Mouse (Mus musculus): ENCODE data around the gene Traf3.

Traf3 gene

DNA sequence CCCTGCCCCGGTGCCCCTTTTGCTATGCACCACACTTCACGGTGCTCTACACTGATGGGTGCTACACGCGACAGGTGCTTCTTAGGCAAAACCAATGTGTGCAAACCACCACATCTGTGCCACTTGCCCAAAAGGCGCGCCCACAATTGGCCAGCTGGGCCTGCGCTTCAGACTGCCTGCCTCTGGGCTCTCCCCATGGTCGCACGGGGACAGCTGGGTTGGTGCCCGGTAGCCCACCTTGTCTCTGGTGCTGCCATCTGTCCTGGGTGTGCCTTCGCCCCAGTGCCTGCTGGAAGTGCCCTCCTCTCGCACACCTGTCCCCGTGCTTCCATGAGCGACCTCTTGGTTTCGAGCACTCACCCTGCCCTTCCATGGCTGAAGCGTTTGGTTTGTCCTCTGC, 97.5 kb downstream of the Traf3 start:
- DNase-seq (ENCODE audit: low read depth): no peak

DNA sequence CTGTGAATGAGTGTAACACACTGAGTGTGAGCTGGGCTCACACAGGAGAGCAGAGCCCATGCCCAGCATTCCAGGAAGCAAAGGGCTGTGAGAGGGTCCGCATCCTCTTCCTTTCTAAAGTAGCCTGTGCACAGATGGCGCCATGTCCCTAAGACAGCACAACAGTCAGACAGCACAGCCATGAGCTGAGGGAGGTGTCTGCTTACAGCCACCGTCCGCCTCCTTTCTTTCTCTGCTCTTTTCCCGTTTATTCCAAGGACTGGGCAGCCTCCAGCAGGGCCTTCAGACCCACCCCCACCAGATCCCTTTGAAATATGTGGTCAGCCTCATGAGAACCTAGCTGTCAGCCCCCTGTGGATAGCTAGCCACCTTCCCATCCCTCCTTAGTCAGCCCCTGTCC, 99.0 kb downstream of the Traf3 start:
- DNase-seq (ENCODE audit: low read depth): no peak

DNA sequence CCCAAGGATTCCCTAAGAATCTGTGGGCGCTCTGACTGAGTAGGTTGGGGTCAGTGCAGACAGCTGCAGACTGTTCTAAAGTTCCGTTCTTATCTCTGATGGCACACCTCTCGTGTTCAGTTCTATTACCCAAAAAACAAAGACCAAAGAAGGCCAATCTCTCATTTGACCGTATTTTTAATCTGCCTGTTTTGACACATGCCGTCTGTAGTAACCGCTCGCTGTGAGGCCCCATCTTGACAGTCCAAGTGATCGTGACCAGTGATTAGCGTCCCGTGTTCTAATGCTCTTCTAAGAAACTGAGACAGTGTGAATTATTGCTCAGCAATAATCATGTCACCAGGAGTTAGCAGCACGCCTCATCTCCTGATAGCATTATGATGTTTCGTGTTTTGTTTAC, 100.4 kb downstream of the Traf3 start:
- no peak for DNase-seq (ENCODE audit: low read depth)

DNA sequence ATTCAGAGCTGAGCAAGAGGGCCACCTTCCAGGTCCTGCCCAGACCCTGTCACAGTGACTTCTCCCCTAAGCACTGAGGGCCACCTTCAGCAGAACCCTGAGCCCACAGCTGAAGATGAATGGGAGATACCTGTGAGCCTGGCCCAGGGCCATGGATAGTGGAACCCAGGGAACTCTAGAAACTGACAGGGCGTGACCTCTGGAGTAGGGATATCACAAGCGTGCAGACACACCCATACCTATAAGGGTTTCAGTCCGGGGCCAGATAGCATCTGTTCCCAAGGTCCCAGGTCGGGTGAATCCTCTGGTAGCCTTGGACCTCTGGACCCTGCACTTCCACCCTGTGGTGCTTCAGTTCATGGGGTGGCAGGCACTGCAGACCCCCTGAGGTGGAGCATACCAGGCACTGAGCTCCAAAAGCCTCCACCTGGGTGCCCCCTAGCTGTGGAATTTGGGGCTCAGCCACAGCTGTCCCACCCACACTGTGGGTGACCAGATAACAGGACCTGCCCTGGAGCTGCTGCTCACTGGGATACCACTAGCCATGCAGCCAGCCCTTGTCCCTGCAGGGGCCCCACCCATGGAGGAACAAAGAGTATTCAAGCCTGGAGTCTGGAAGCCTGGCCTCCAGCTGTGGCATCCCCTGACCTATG, 101.6 kb downstream of the Traf3 start:
- no peak for DNase-seq (ENCODE audit: low read depth)

DNA sequence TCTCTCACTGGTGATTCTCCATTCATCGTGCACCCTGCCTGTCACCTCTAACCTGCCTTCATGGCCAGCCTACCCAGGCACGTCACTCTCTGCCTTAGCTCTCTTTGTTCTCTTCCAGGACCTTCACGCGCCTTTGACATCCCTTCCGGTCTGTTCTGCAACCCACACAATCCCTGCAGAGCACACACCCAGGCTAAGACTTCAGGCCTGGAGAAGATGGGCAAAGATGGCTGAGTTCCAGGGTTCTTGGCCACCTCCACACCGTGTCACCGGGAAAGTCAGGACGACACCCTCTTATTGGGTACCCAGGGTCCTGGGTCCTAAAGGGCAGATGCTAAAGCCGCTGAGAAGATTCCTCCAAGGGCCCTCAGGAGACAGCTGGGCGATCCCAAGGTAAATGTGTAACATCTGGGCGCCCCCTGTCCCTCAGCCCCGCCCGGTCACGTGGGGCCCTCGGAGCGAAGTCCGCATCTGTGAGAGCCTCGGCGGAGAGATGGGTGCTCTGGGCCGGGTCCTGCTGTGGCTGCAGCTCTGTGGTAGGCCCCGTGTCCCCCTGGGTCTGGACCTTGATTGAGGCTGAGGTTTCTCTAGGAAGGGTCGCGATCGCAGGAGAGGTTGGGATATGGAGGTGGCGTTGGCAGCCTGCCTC, 104.6 kb downstream of the Traf3 start, which contains the start of gene Amn:
Amn (plus strand) TSS at position 467 of the 649 bp plus-strand sequence.
- no peak for DNase-seq (ENCODE audit: low read depth)

DNA sequence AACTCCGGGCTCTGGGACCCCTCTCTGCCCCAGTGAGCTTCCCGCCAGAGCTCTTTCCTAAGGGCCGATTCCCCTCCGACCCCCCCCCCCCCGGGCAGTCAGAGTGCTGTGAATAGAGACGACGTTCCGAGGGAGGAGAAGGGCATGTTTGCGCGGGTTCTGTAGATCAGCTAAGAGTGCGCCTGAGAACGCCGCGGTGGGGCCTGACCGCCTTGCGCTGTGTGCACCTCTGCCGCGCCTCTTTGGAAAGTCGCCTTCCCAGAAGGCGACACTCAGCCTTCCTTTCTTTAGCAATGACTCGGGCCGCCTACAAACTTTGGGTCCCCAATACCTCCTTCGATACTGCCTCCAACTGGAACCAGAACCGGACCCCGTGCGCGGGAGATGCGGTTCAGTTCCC, 105.2 kb downstream of the Traf3 start:
- no peak for DNase-seq (ENCODE audit: low read depth)

DNA sequence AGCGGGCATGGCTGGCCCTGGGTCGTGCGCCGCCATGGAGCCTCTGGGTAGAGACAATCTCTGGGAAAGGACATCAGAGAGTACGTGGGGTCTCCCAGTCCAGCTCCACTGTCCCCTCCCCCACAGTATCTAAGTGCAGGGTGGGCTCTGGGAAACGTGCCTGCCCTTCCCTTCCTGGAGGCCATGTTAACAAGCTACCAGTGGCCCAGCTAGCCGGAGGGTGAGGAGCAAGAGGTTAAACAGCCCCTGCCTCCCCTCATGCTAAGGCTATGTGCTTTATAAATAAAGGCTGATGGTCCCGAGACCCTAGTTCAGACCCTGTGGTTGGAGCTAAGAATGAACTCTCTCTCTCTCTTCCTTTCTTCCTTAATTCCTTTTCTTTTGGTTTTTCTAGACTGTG, 105.8 kb downstream of the Traf3 start:
- DNase-seq (ENCODE audit: low read depth): no peak

DNA sequence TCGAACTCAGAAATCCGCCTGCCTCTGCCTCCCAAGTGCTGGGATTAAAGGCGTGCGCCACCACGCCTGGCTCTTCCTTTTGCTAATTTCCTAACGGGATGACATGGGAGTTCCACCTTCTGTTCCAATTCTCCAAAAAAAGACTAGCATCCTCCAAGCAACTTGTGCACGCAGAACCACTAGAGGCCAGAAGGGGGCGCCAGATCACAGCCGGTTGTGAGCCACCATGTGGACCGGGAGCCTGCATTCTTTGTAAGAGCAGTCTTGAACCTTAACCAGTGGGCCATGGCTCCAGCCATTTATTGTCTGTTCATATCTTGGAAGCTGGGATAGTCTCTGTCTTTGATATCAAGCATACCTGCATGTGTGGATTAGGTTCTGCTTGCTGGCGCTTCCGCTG, 106.2 kb downstream of the Traf3 start:
- DNase-seq (ENCODE audit: low read depth): peak; percentile 83

DNA sequence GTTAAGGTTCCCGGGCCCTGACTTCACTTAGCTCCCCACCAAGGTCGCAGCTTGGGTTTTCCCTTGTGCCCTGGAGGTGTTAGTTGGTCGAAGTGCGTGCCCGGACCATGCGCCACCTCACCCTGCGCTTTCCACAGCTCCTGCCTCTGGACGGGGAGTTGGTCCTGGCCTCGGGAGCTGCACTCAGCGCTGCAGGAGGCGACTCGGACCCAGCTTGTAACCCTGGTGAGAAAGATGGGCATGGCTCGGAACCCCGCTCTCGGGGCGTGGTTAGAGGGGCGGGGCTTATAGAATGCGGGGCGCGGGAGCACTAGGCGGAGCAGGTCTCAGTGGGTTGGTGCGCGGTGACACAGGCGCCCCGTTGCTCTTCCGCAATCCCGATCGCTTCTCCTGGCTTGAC, 107.8 kb downstream of the Traf3 start:
- no peak for DNase-seq (ENCODE audit: low read depth)

DNA sequence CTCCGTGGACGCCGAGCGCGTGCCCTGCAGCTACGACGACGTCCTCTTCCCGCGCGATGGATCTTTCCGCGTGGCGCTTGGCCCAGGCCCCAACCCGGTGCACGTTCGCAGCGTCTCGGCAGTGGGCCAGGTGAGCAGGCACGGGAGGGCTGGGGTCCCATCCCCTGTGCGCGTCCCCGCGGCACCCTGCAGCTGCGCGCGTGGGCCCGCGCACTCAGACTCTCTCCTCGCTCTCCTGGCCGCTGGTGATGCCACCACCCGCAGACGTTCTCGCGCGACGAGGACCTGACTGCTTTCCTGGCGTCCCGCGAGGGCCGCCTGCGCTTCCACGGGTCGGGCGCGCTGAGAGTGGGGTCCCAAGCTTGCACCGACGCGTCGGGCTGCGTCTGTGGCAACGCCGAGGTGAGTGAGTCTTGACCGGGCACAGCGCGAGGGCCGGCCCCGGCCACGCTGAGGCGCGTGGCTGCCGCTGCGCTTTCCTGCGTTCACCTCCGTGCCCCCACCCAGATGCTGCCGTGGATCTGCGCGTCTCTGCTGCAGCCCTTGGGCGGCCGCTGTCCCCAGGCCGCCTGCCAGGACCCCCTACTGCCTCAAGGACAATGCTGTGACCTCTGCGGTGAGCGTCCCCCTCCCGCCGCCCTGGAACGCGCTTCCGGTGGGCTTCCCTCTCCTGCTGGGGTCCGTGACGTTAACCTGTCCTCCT, 108.4 kb downstream of the Traf3 start:
- DNase-seq (ENCODE audit: low read depth): no peak

DNA sequence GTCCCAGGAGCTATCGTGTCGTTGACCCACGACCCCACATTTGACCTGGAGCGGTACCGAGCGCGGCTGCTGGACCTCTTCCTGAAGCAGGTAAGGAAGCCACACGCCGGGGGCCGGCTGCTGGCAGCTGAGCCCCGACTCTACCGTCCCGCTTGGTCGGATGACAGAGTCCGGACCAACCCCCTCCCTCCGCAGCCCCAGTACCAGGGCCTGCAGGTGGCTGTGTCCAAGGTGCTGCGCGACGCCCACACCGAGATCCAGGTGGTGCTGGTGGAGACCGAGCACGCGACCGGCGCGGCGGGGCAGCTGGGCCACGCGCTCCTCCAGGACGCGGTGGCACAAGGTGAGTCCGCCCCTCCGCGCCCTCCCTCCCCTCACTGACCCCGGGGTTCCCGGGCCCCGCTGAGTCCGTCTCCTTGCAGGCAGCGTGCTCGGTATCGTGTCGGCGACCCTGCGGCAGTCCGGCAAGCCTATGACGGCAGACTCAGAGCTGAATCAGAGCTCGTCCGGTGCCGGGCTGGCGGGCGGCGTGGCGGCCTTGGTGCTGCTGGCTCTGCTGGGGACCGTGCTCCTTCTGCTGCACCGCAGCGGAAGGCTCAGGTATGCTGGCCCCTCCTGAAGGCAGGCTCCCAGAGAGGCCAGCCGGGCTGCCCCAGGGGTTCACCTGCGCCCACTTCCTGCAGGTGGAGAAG, 109.1 kb downstream of the Traf3 start:
- DNase-seq (ENCODE audit: low read depth): no peak

DNA sequence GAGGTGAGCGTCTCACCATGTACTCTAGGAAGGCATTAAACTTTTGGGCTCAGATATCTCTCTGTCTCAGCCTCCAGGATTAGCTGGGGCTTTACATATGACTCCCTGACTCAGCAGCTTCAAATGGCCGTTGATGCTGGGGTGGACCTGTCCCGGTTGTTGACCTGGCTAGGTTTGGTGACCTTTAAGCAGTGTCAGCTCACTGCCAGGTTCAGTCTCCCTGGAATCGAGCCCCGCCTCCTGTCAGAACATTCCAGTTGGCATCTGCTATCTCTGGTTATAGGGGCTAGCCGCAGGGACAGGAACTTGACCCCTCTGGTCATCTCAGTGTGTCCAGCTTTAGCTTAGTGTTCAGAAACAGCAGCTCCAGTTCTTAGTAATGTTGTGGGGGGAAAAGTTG, 110.2 kb downstream of the Traf3 start:
- DNase-seq (ENCODE audit: low read depth): no peak

DNA sequence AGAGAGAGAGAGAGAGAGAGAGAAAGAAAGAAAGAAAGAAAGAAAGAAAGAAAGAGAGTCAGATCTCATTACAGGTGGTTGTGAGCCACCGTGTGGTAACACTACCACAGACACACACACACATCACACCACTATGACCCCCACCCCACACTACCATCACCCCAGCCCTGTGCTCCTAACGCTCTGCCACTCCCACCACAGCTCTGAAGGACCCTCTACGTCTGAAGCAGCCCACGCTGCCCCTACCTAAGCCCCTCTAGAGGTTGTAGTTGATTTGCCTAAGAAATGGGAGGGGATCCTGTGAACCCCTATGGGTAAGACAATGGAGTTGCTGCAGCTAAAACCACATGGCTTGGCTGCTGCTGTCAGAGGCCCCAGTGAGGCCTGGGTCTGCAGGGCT, 117.4 kb downstream of the Traf3 start:
- DNase-seq (ENCODE audit: low read depth): no peak

DNA sequence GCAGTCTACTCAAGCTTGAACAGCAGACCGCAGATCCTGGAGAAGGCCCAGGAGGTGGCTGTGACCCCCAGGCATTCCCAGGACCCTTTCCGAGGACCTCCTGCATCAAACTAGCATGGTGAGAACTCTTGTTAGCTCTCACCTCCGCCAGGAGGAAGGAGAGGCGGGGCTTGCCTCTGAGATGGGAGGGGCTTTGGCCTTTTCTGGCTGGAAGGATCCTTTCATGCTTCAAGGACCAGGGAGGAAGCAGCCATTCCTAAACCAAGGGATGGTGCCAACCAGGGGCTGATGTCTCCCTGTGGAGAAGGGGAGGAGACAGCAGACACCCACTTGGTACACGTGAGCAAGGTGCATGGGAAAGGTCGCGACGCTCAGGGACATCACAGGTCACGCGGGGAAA, 118.4 kb downstream of the Traf3 start:
- DNase-seq (ENCODE audit: low read depth): no peak

DNA sequence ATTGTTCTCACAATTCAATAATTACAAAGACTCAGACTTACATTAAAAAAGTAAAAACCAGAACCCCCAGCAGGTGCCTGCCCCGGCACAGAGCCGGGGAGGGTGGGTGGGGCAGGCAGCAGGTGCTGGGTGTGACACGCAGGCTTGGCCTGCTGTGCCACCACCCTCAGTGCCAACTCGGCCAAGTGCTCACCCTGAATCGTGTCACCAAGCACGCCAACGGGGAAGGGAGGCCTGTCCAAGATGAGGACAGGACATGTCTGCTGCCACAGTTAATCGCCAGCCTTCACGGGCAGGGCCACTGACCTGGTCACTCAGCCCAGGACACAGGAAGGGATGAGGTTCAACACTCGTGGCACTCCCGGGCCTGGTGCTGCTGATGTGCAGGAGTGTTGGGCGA, 126.9 kb downstream of the Traf3 start:
- DNase-seq (ENCODE audit: low read depth): no peak

DNA sequence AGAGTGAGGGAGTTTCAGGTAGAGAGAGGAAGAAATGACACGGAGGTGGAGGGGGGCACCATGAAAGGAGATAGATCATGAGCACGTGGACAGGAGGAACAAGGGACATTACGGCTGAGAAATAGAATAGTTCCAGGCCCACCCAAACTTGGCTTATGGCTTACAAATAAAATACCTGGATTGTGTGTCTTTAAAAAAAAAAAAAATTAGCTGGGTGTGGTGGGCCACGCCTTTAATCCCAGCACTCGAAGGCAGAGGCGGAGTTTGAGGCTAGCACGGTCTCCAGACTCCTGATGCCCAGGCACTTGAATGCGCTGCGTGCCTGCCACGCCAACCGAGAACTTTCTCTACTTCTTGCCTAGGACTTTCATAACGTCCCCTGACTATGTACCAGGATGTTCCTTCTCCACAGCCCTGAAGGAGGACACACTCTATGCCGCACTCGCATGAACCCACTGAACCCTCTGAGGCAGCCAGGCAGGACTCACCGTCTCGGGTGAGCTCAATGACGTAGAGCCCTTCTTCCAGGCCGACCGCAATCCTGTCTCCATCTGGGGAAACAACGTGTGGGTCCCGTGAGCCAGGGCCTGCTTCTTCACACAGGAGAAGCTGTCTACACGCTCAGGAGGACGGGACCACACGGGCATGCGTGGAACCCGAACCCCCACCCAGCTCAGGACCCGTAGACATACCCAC, 135.3 kb downstream of the Traf3 start:
- DNase-seq (ENCODE audit: low read depth): no peak

DNA sequence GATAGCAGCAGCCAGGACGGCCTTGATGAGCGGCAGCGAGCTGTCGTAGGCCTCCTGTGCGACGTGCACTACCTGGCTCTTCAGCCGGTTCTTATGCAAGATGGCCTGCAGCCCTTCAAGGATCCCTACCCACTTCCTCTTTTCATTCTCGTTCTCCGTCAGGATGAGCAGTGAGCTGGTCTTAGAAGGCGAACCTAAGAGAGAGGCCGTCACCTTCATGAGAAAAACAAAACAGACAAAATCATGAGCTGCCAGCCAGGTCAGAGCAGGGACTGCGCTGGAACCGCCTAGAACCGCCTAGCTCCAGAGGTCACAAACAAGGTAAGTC, 135.8 kb downstream of the Traf3 start:
- DNase-seq (ENCODE audit: low read depth): no peak

DNA sequence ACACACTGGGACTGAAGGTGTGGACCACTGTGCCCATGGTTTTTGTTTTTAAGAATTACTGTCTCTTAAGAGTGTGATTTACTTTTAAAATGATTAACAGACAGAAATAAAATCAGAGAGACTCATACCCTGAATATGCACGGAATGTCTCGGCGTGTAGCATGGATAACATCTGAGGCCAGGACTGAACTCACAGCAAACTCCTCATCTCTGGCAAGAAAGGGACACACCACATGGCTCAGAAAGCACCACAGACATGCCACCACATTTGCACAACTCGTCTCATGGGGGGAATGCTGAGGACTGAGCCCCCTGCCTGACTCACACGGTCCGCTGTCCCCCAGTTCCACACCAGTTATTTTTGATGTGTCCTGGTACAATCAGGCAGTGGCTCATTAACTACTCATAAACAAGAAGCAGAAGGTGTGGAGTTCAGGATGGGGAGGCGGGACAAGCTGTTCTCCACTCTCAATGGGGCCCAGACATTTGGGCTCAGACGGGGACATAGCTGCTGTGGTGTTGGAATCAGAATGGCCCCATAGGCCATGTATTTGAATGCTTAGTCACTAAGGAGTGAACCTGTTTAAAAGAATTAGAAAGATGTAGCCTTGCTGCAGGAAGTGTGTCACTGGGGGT, 137.7 kb downstream of the Traf3 start:
- DNase-seq (ENCODE audit: low read depth): no peak

DNA sequence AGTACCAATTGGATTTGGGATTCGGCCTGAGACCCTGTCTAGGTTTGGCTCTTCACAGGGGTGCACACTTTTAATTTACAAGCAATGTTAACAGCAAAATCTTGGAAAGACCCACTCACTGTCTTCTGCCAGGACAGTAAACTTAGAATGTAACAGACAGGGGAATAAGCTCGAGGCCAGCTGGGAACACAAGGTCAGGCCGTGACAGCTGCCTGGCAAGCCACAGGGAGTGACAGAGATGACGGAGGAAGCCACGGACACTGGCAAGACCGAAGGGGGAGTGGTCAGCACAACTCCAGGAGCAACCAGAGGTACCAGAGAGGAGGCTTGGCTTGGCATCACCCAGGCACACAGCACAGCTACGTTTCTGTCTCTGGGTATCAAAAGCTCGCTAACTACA, 140.7 kb downstream of the Traf3 start:
- no peak for DNase-seq (ENCODE audit: low read depth)

DNA sequence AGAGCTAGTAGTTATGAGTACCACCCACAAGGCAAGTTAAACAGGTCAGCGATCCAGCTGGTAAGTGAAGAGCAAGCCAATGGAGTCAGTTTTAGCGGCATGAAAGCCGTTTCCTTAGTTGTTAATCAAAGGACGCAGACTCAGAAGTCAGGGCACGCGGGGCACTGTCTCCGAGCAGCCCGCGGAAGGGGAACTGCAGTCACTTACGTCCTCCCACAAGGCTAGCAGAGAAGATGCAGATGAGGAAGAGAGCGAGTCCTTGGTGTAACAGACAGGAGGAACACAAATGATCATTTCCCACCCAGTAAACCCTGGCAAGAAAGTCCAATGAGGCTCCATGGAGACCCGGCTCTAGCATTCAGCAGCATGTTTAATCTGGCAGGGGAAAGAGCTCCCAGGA, 143.1 kb downstream of the Traf3 start:
- no peak for DNase-seq (ENCODE audit: low read depth)

DNA sequence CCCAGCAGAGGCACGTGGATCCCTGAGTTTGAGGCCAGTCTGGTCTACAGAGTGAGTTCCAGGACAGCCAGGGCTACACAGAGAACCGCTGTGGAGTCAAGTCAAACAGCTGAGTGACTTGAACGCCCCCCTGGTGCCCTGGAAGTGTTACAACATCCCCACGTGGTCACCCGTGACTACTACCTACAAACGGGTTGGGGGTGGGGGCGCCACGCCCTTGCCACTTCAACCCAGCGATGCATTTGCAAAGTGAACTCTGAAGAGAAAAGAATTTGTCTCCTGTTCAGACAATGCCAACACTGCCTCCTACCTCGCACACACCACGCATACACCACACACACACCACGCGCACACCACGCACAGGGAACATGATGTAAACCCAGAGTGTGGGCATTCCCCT, 143.8 kb downstream of the Traf3 start:
- DNase-seq (ENCODE audit: low read depth): no peak

DNA sequence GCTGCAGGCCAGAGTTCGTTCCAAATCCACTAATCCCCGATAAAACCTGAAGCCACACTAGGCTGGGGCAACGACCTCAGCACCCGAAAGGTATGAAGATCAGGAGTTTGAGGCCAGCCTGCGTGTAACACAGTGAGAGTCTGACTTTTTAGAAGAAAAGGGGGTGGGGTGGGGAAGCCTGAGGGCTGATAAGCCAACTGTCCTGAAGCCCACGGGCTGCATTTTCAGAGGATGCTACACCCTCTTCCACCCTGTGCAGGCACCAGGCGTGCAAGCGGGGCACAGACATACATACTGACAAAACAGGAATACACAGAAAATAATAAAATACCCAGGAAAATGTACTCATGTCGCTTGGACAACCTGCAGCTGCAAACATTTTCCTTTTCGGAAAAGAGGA, 145.6 kb downstream of the Traf3 start:
- DNase-seq (ENCODE audit: low read depth): no peak

Data from 416B (cell line).